Mouse (Mus musculus): ENCODE data around the gene Rusc2. TPM values are rescaled to one million over a fixed set of nuclear protein-coding genes. Genes with fewer than 3 reads are reported as not detected.

Rusc2 gene
- polyA plus RNA-seq, 1 experiment: 44.7 TPM

DNA sequence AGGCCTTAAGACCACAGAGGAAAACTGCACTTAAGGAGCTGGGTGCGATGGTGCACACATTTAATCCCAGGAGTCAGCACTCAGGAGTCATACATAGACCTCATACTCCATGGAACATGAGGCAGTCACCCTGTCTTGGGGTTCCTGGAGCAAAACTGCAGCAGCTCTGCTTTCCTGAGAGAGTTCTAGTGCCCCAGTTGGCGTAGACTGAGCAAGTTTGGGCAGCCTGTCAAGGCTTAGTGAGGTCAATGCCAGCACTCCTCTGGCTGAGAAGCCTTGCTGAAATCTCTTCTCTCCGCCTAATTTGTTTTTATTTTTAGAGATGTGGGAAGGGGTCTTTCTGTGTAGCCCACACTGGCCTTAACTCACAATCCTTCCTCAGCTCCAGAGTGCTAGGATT, 66.8 kb downstream of the Rusc2 start:
- Histone ChIP-seq H3K4me1 (ENCODE audit: control insufficient read depth, insufficient read depth, low read length) (no peaks in the 10 kb centered on the region), H3K4me3 (ENCODE audit: insufficient read depth, low read length) (no peak overlapping the region), H3K27ac (ENCODE audit: insufficient read depth, low read length) (no peak overlapping the region)
- no peak for TF ChIP-seq POLR2A (IDR thresholded peaks at IDR 0.05; ENCODE audit: low read depth, low read length)
- TF ChIP-seq CTCF (IDR thresholded peaks at IDR 0.05; ENCODE audit: borderline replicate concordance, insufficient read depth, low read length): no peak

GRCm38 (mm10) chr4:43452315-43452714, 70.5 kb downstream of the Rusc2 start:
- no peak overlapping the region for H3K4me3 ChIP-seq (ENCODE audit: insufficient read depth, low read length)
- H3K4me1 ChIP-seq (ENCODE audit: control insufficient read depth, insufficient read depth, low read length): no peaks in the 10 kb centered on the region
- H3K27ac ChIP-seq (ENCODE audit: insufficient read depth, low read length): no peak overlapping the region
- TF ChIP-seq POLR2A (IDR thresholded peaks at IDR 0.05; ENCODE audit: low read depth, low read length) (no peak), CTCF (IDR thresholded peaks at IDR 0.05; ENCODE audit: borderline replicate concordance, insufficient read depth, low read length) (no peak)

- no peak overlapping the region for H3K27ac ChIP-seq (ENCODE audit: insufficient read depth, low read length)
- TF ChIP-seq CTCF (IDR thresholded peaks at IDR 0.05; ENCODE audit: borderline replicate concordance, insufficient read depth, low read length) (no peak), POLR2A (IDR thresholded peaks at IDR 0.05; ENCODE audit: low read depth, low read length) (no peak)
- H3K4me3 ChIP-seq (ENCODE audit: insufficient read depth, low read length): no peak overlapping the region
- H3K4me1 ChIP-seq (ENCODE audit: control insufficient read depth, insufficient read depth, low read length): no peaks in the 10 kb centered on the region
Observed at GRCm38 (mm10) chr4:43453413-43453812, 71.6 kb downstream of the Rusc2 start.

DNA sequence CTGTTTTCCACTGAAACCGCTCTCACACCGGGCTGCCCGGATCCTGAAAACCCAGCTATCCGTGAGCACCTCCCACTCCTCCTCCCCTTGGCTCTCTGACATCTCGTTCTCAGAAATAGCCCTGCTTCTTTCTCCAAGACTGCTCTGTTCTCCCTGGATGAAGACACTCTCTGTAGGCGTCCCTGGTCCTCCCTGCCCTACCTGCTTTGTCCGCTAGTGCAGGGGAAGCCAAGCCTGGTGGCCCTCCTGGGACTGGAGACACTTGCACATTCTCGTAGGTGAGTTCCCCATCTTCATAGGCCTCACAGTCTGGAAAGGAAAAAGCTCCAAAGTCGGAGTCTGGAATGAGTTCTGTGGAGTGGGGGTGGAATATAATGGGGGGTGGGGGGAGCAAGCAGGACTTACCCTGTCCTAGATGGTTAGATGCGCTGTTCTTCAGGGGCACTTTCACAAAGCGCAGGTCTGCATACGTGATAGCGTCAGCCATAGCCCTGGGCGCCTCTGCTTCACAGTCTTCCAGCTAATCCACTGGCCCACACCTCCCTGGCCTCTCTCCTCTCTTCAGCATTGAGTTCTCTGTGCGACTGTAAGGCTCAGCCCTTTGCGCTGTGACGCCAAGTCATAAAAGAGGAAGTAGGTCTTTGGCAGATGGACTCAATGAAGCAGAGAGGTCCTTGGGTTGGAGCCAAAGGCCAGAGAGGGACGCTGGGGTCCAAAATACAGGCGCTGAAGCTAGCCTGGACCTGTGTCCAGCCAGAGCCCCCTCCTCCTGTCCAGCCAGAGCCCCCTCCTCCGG, 72.5 kb downstream of the Rusc2 start, which contains the start of gene Cd72:
Cd72 (minus strand) TSS at position 588 of the 796 bp plus-strand sequence.
- no peak within 1 kb of the TSS for H3K27ac ChIP-seq (ENCODE audit: insufficient read depth, low read length)
- no peak for TF ChIP-seq POLR2A (IDR thresholded peaks at IDR 0.05; ENCODE audit: low read depth, low read length)
- TF ChIP-seq CTCF (IDR thresholded peaks at IDR 0.05; ENCODE audit: borderline replicate concordance, insufficient read depth, low read length): no peak
- no peak within 1 kb of the TSS for H3K4me3 ChIP-seq (ENCODE audit: insufficient read depth, low read length)
- no peaks in the 10 kb centered on the region for H3K4me1 ChIP-seq (ENCODE audit: control insufficient read depth, insufficient read depth, low read length)

DNA sequence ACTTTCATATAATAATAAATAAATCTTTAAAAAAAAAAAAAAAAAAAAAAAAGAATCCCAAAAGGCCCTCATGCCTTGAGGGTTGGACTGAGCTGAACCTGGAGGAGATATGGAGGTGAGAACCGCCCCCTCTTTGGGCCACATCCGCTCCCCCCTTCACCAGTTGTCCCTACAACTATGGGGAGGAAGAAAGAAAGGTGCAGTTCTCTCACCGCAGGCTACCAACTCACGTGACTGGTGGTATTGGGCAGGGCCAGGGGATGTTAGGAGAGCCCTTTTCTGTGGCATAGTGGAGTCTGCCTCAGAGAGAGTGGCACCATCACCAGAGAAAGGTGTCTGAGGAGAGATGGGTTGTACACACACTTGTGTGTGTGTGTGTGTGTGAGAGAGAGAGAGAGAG, 74.7 kb downstream of the Rusc2 start:
- H3K4me1 ChIP-seq (ENCODE audit: control insufficient read depth, insufficient read depth, low read length): no peaks in the 10 kb centered on the region
- no peak overlapping the region for H3K4me3 ChIP-seq (ENCODE audit: insufficient read depth, low read length)
- H3K27ac ChIP-seq (ENCODE audit: insufficient read depth, low read length): no peak overlapping the region
- TF ChIP-seq CTCF (IDR thresholded peaks at IDR 0.05; ENCODE audit: borderline replicate concordance, insufficient read depth, low read length) (no peak), POLR2A (IDR thresholded peaks at IDR 0.05; ENCODE audit: low read depth, low read length) (no peak)

GRCm38 (mm10) chr4:43457124-43457523, 75.3 kb downstream of the Rusc2 start:
- no peaks in the 10 kb centered on the region for H3K4me1 ChIP-seq (ENCODE audit: control insufficient read depth, insufficient read depth, low read length)

GRCm38 (mm10) chr4:43463102-43463501, 81.3 kb downstream of the Rusc2 start:
- TF ChIP-seq POLR2A (IDR thresholded peaks at IDR 0.05; ENCODE audit: low read depth, low read length): no peak
- TF ChIP-seq CTCF (IDR thresholded peaks at IDR 0.05; ENCODE audit: borderline replicate concordance, insufficient read depth, low read length): no peak
- H3K4me1 ChIP-seq (ENCODE audit: control insufficient read depth, insufficient read depth, low read length): no peaks in the 10 kb centered on the region
- H3K4me3 ChIP-seq (ENCODE audit: insufficient read depth, low read length): no peak overlapping the region
- H3K27ac ChIP-seq (ENCODE audit: insufficient read depth, low read length): no peak overlapping the region

More at GRCm38 (mm10) chr4:43457124-43457523, 75.3 kb downstream of the Rusc2 start:
- Histone ChIP-seq H3K27ac (ENCODE audit: insufficient read depth, low read length) (no peak overlapping the region), H3K4me3 (ENCODE audit: insufficient read depth, low read length) (no peak overlapping the region)
- TF ChIP-seq CTCF (IDR thresholded peaks at IDR 0.05; ENCODE audit: borderline replicate concordance, insufficient read depth, low read length) (no peak), POLR2A (IDR thresholded peaks at IDR 0.05; ENCODE audit: low read depth, low read length) (no peak)

DNA sequence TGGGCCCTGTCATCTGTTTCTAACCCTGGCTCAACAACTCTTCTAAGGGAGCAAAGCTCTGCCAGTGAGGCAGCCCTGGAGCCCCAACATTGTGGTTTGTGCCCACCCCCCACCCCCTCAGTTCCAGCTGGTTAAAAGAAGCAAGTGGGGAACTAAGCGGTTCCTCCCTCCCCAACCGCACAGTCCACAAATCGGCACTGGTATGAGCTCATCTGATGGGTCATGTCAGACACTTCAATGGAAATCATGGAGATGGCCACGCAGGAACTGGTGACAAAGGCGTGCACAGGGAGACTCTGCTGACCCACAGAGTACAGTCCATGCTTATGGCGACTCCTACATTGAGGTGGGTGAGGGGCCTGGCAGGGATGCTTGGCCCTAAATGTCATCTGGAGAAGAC, 84.2 kb downstream of the Rusc2 start:
- Histone ChIP-seq H3K4me3 (ENCODE audit: insufficient read depth, low read length) (no peak overlapping the region), H3K27ac (ENCODE audit: insufficient read depth, low read length) (no peak overlapping the region), H3K4me1 (ENCODE audit: control insufficient read depth, insufficient read depth, low read length) (no peaks in the 10 kb centered on the region)
- TF ChIP-seq CTCF (IDR thresholded peaks at IDR 0.05; ENCODE audit: borderline replicate concordance, insufficient read depth, low read length): no peak
- TF ChIP-seq POLR2A (IDR thresholded peaks at IDR 0.05; ENCODE audit: low read depth, low read length): no peak

GRCm38 (mm10) chr4:43466872-43467271, 85.1 kb downstream of the Rusc2 start:
- Histone ChIP-seq H3K27ac (ENCODE audit: insufficient read depth, low read length) (no peak overlapping the region), H3K4me1 (ENCODE audit: control insufficient read depth, insufficient read depth, low read length) (no peaks in the 10 kb centered on the region), H3K4me3 (ENCODE audit: insufficient read depth, low read length) (no peak overlapping the region)
- TF ChIP-seq CTCF (IDR thresholded peaks at IDR 0.05; ENCODE audit: borderline replicate concordance, insufficient read depth, low read length) (no peak), POLR2A (IDR thresholded peaks at IDR 0.05; ENCODE audit: low read depth, low read length) (no peak)

DNA sequence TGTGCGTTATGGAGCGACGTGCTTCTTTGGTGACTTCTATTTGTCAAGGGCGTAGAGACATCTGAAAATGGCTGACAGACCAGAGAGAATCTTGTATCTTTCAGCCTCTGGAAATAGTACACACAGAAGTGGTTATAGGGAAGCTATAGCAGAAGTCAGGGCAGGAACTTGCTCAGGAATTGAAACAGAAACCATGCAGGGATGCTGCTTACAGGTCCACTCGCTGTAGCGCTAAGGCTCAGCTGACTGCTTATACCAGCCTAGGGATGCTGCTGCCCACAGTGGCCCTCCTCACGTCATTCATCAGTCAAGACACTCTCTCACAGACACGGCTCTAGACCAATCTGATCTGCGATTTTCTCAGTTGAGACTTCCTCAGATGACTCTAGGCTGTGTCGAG, 88.5 kb downstream of the Rusc2 start:
- Histone ChIP-seq H3K4me3 (ENCODE audit: insufficient read depth, low read length) (no peak overlapping the region), H3K4me1 (ENCODE audit: control insufficient read depth, insufficient read depth, low read length) (no peaks in the 10 kb centered on the region), H3K27ac (ENCODE audit: insufficient read depth, low read length) (no peak overlapping the region)
- TF ChIP-seq POLR2A (IDR thresholded peaks at IDR 0.05; ENCODE audit: low read depth, low read length): no peak
- TF ChIP-seq CTCF (IDR thresholded peaks at IDR 0.05; ENCODE audit: borderline replicate concordance, insufficient read depth, low read length): no peak

Data from embryonic fibroblast, embryonic 13.5 days (primary cell).